8 mouse cellular contexts compared by ENCODE assay signal in genomic region chr1:132523920-132524319, GRCm38 (mm10). TPM values are rescaled to one million over a fixed set of nuclear protein-coding genes. Genes with fewer than 3 reads are reported as not detected.
DNase-seq lines count a peak whose midpoint lies in the region; ATAC-seq and TF ChIP-seq lines count a peak whose summit lies in the region.

No protein-coding gene starts in this region.

- H3K9me3 ChIP-seq in midbrain, postnatal 0 days (ENCODE audit: low read length) = no peaks in the 10 kb centered on the region
- H3K9me3 ChIP-seq in midbrain, embryonic 13.5 days = no peaks in the 10 kb centered on the region

- H3K4me1 ChIP-seq in midbrain, postnatal 0 days (ENCODE audit: insufficient read depth, low read length) = no peaks in the 10 kb centered on the region
- peaks cover 23% of the 10 kb centered on the region for H3K4me1 ChIP-seq in midbrain, embryonic 13.5 days (replicated peaks)

- H3K27ac ChIP-seq in midbrain, postnatal 0 days (ENCODE audit: low read depth, low read length) = no peak overlapping the region
- no peak overlapping the region for H3K27ac ChIP-seq in midbrain, embryonic 13.5 days

- no peak overlapping the region for H3K9ac ChIP-seq in midbrain, postnatal 0 days (replicated peaks; ENCODE audit: low read length, poor library complexity, severe bottlenecking)
- H3K9ac ChIP-seq in midbrain, embryonic 13.5 days (replicated peaks) = no peak overlapping the region

- TF ChIP-seq CTCF in midbrain, postnatal 0 days (IDR thresholded peaks at IDR 0.05) = peak; percentile 72

- no peak overlapping the region for H3K4me3 ChIP-seq in midbrain, postnatal 0 days (ENCODE audit: low read depth, low read length)
- no peak overlapping the region for H3K4me3 ChIP-seq in midbrain, embryonic 13.5 days (replicated peaks)

- H3K27me3 ChIP-seq in midbrain, postnatal 0 days (ENCODE audit: insufficient read depth, low read length) = no peaks in the 10 kb centered on the region
- peaks cover 4% of the 10 kb centered on the region; the same call in 1 of the 2 replicates for H3K27me3 ChIP-seq in midbrain, embryonic 13.5 days

- WGBS in midbrain, postnatal 0 days = 39% methylated on average over 4 of the region's 4 CpGs
- 47% methylated on average over 4 of the region's 4 CpGs for WGBS in midbrain, embryonic 13.5 days

- peak; percentile 53 for DNase-seq in cerebellum, adult 11 months
- DNase-seq in cerebellum, adult 9-10 months = no peak
- no peak for DNase-seq in midbrain, postnatal 0 days (ENCODE audit: low spot score)
- DNase-seq in embryo, embryonic 9.5 days (ENCODE audit: extremely low spot score) = peak; percentile 33
- peak; percentile 63 for DNase-seq in retina, embryonic 14.5 days (ENCODE audit: low spot score)
- no peak for DNase-seq in urinary bladder, postnatal 10 days (ENCODE audit: low spot score)
- no peak for DNase-seq in left cerebral cortex, adult 8-10 months (ENCODE audit: low spot score in 2 of 2)

- peaks cover 54% of the 10 kb centered on the region for H3K36me3 ChIP-seq in midbrain, postnatal 0 days (ENCODE audit: insufficient read depth, low read length)
- H3K36me3 ChIP-seq in midbrain, embryonic 13.5 days = peaks cover 70% of the 10 kb centered on the region

- ATAC-seq in midbrain, postnatal 0 days (ENCODE audit: low FRiP score) = no peak
- no peak for ATAC-seq in midbrain, embryonic 13.5 days

- H3K4me2 ChIP-seq in midbrain, postnatal 0 days (ENCODE audit: low read depth, low read length, poor library complexity, severe bottlenecking) = no peak overlapping the region
- no peak overlapping the region for H3K4me2 ChIP-seq in midbrain, embryonic 13.5 days (replicated peaks)

RNA-seq across cellular contexts. Expression of gene Tmem81, which starts 17.9 kb away (rescaled TPM):
- 0.38 and 1.4 TPM in 2 replicates for total RNA-seq in midbrain, postnatal 0 days (2014; rRNA removed)
- polyA plus RNA-seq in midbrain, postnatal 0 days (2015; fragmentation: Nextera tagmentation; extraction: Ambion mirVana) = 0.81 and 0.96 TPM in 2 replicates
- polyA plus RNA-seq in midbrain, embryonic 13.5 days (2015; fragmentation: Nextera tagmentation; extraction: Ambion mirVana) = 1.3 TPM in 2 replicates
- 1 to 10 TPM; 3.9 to 6.0 (median 5.7) TPM for total RNA-seq in left cerebral cortex, adult 8-10 months (2022)

RNA-seq across cellular contexts. Expression of gene Cntn2, which starts 19.1 kb away (rescaled TPM):
- 55.4 and 69.2 TPM in 2 replicates for total RNA-seq in midbrain, postnatal 0 days (2014; rRNA removed)
- polyA plus RNA-seq in midbrain, postnatal 0 days (2015; fragmentation: Nextera tagmentation; extraction: Ambion mirVana) = 14.7 and 15.6 TPM in 2 replicates
- polyA plus RNA-seq in midbrain, embryonic 13.5 days (2015; fragmentation: Nextera tagmentation; extraction: Ambion mirVana) = 63.2 and 90.2 TPM in 2 replicates
- 100 to 1,000 TPM in 2 of 4 experiments, 10 to 100 TPM in 2; 96.9 to 104 (median 101) TPM for total RNA-seq in left cerebral cortex, adult 8-10 months (2022)

RNA-seq across cellular contexts. Expression of gene Rbbp5, which starts 46.8 kb away (rescaled TPM):
- total RNA-seq in midbrain, postnatal 0 days (2014; rRNA removed) = 22.6 and 31.4 TPM in 2 replicates
- 25.5 and 25.8 TPM in 2 replicates for polyA plus RNA-seq in midbrain, postnatal 0 days (2015; fragmentation: Nextera tagmentation; extraction: Ambion mirVana)
- 52.9 and 55.1 TPM in 2 replicates for polyA plus RNA-seq in midbrain, embryonic 13.5 days (2015; fragmentation: Nextera tagmentation; extraction: Ambion mirVana)
- 10 to 100 TPM; 52.3 to 63.4 (median 58.7) TPM for total RNA-seq in left cerebral cortex, adult 8-10 months (2022)

Comparison
In these comparisons a context has a peak if more than half of its experiments do, and no peak if none do; other contexts are left out.
1. DNase-seq: peak in cerebellum, adult 11 months (single experiment), embryo, embryonic 9.5 days (single experiment) and retina, embryonic 14.5 days (single experiment); none in cerebellum, adult 9-10 months (single experiment), midbrain, postnatal 0 days (single experiment), urinary bladder, postnatal 10 days (single experiment) and left cerebral cortex, adult 8-10 months (0 of 2).